Mouse (Mus musculus) v-Abl transformed pro-B cells (cell line): ENCODE results near the gene Rps24.

Source experiments
- in situ Hi-C, 2 experiments: fragments of 400-800 bp; cut with MboI; formaldehyde crosslinking; loops; one replicate each; pipeline ENCODE4 v1.15.1; 2025; ENCODE audit not compliant: unreplicated experiment in 2 of 2

Gene Rps24

GRCm38 (mm10) chr14:24508070-24508773 lies 21.3 kb downstream of the Rps24 start:
- in situ Hi-C loops = loop anchor here (10.0 to 25.0 kb wide), 2 partner anchors 804 to 817 kb away; no protein-coding TSS in a partner anchor

DNA sequence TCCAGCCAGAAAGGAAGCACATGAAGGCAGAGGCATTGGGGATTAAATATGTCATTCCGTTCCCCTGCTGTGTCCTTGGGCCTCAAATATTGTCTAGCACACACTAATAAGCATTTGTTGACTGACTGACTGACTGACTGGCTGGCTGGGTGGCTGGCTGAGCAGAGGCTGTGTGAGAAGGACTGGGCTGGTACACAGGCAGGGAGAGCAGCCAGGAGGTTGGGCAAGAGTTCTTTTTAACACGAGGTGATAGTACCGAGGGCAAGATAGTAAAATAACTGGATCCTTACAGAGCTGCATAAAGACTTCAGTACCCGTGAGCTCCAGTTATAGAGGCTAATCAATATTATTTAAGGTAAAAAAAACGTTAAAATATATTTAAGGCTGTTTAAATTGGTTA lies 22.6 kb downstream of the Rps24 start:
- in situ Hi-C loops = loop anchor here (10.0 to 25.0 kb wide), 2 partner anchors 803 to 815 kb away; no protein-coding TSS in a partner anchor

GRCm38 (mm10) chr14:24510218-24510617 lies 23.3 kb downstream of the Rps24 start:
- in situ Hi-C loops = loop anchor here (10.0 to 25.0 kb wide), 2 partner anchors 802 to 1295 kb away; no protein-coding TSS in a partner anchor

DNA sequence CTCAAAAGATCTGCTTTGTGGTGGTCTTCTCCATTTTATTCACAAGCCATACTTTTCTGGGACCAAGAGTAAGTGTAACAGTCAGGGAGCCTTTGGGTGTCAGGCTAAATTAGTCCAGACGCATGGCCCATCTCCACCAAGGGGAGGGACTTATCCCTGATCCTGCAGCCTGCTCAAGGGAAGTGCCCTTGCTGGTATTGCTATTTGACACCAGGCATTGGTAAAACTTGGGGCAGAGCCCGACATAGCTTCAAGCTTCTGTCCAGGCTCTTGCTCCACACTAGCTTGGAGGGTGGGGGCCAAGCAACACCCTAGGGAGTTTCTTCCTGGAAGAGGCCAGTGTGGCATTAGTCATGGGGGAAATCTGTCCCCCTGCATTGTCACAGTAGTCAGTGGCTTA lies 23.8 kb downstream of the Rps24 start:
- in situ Hi-C loops = loop anchor here (10.0 to 25.0 kb wide), 2 partner anchors 802 to 1294 kb away; no protein-coding TSS in a partner anchor

- in situ Hi-C loops = loop anchor here (10.0 to 25.0 kb wide), 2 partner anchors 800 to 1292 kb away; no protein-coding TSS in a partner anchor
These were observed 25.7 kb downstream of the Rps24 start for GRCm38 (mm10) chr14:24512527-24513161.

- in situ Hi-C loops = loop anchor here in 1 of 2 experiments (25.0 kb wide), 1 partner anchor 791 kb away; no protein-coding TSS in a partner anchor
These were observed 34.7 kb downstream of the Rps24 start for GRCm38 (mm10) chr14:24521597-24521996.

GRCm38 (mm10) chr14:24525137-24525536 lies 38.2 kb downstream of the Rps24 start:
- in situ Hi-C loops = no loop called here

DNA sequence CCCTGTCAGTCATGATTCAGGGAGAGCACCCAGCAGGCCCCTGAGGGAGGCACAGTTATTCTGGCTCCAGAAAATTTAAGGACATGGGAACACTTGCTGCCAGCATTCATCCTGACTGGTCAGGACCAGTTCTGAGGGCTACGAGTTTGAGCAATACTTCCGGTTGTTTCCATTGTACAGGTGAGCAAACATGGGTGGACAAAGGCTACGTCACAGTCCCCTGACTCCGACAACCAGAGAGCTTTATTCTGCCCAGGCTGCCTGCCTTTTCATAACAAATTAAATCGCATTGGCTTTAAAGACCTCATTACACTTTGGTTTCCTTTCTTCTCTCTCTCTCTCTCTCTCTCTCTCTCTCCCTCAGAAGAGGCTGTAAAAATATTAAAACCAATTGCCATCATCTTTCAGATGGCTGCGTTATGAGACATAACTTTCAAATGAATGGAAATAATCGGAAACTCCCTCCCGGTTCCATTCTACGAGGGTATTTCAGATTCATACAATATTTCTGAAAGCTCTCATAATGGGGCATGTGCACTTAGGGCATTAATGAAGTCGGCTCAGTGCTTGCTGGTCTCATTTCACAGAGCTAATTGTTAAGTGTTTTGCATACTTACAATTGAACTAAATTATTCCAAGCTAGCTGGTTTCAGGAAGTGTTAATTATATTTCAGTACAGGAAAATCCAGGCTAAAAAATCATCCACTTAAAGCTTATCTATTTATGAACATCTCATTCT lies 38.9 kb downstream of the Rps24 start:
- in situ Hi-C loops = no loop called here

DNA sequence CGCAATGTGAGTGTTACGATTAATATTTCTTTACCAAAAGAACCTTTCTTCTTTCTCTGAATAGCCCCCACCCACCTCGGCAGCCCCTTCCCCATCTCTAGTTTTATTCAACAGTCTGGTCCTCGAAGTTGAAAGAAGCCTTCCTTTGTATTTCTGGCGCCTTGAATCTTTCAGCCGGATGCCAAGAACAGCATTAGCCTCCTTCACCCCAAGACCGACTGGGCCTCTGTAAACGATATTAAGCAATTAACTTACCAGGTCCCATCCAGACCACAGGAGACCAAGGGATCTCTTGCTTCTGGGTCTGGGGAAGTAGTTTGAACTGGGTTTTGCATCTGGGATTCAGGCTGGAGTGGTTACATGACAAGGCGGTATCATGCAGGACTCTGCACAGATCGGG lies 39.5 kb downstream of the Rps24 start:
- in situ Hi-C loops = no loop called here

- in situ Hi-C loops = no loop called here
These were observed 43.3 kb downstream of the Rps24 start for GRCm38 (mm10) chr14:24530228-24530627.

GRCm38 (mm10) chr14:24534865-24535545 lies 48.1 kb downstream of the Rps24 start:
- in situ Hi-C loops = no loop called here

DNA sequence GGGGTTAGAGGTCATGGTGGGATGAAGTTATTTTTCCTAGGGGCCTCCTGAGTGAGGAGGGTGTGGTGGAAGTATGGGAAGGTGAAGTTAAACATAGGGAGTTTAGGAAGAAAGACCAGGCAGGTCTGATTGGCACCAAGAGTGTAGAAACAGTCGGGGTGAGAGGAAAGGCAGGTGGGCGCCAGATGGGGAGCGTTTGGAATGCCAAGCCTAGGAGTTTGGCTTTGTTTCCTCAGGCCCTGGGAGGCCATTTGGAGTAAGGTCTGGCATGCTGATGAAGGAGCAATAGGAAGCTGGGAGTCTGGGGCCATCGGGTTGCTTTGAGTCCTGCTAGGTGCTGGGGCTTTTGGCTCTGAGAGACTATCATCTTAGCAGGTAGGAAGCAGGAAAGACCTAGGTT lies 56.0 kb downstream of the Rps24 start:
- in situ Hi-C loops = no loop called here

DNA sequence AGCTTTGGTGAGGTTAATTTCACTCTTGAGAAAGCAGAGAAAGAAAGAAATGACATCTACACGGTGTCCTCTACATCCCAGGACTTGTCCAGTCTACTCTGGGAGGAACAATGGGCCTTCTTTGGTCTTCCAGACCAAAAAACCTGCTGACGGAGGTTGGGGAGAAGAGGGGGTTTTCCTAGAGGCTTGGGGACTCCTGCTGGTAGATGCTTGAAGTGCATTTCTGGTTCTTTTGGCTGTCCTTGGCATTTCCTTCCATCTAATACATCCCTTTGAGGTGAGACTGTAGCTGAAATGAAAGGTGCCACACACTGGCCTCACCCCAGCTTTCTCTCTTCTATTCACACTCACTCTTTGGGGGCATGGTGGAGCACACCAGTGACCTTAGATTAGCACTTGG lies 57.1 kb downstream of the Rps24 start:
- in situ Hi-C loops = no loop called here
